Mouse (Mus musculus): ENCODE measurements around the gene Eps15.

GRCm38 (mm10) chr4:109393229-109393779 lies 113.2 kb downstream of the Eps15 start:
- no peak for TF ChIP-seq CTCF (IDR thresholded peaks at IDR 0.05; ENCODE audit: low read depth)
- no peak for TF ChIP-seq EP300 (IDR thresholded peaks at IDR 0.05; ENCODE audit: low read depth)

All from liver, postnatal 0 days (tissue).